Mouse (Mus musculus): Measurements from ENCODE around the gene Znrd1as. TPM values are rescaled to one million over a fixed set of nuclear protein-coding genes. Genes with fewer than 3 reads are reported as not detected.

The Znrd1as gene
- polyA plus RNA-seq, 1 experiment from 2014 or later: 4.7 TPM

GRCm38 (mm10) chr17:36944121-36944775 is 14.1 kb upstream of the Znrd1as start:
- no peak for ATAC-seq
- no peak overlapping the region for H3K4me2 ChIP-seq (ENCODE audit: low read length)
- no peak overlapping the region for H3K4me3 ChIP-seq (ENCODE audit: low read depth, low read length)
- H3K9ac ChIP-seq (ENCODE audit: low read depth, low read length): no peak overlapping the region
- peaks cover 4% of the 10 kb centered on the region; the same call in 1 of the 2 replicates for H3K36me3 ChIP-seq (ENCODE audit: control insufficient read depth, insufficient read depth, low read length)
- H3K4me1 ChIP-seq (ENCODE audit: control insufficient read depth, insufficient read depth, low read length): peaks cover 17% of the 10 kb centered on the region
- H3K27me3 ChIP-seq (ENCODE audit: control insufficient read depth, insufficient read depth, low read depth, low read length): peaks cover 23% of the 10 kb centered on the region
- WGBS: 23% methylated on average over 9 of the region's 9 CpGs
- no peaks in the 10 kb centered on the region for H3K9me3 ChIP-seq (replicated peaks; ENCODE audit: control insufficient read depth, low read length, poor library complexity, severe bottlenecking)
- no peak overlapping the region for H3K27ac ChIP-seq (ENCODE audit: low read length)

- H3K36me3 ChIP-seq (ENCODE audit: control insufficient read depth, insufficient read depth, low read length): peaks cover 5% of the 10 kb centered on the region; the same call in 1 of the 2 replicates
- peak overlapping the region; percentile 80 for H3K9ac ChIP-seq (ENCODE audit: low read depth, low read length)
- no peaks in the 10 kb centered on the region for H3K9me3 ChIP-seq (replicated peaks; ENCODE audit: control insufficient read depth, low read length, poor library complexity, severe bottlenecking)
- under 1% methylated on average over 62 of the region's 62 CpGs for whole genome bisulfite sequencing
- H3K4me2 ChIP-seq (ENCODE audit: low read length): peak overlapping the region; percentile 86
- peaks cover 27% of the 10 kb centered on the region for H3K4me1 ChIP-seq (ENCODE audit: control insufficient read depth, insufficient read depth, low read length)
- H3K27ac ChIP-seq (ENCODE audit: low read length): peak overlapping the region; percentile 79
- H3K27me3 ChIP-seq (ENCODE audit: control insufficient read depth, insufficient read depth, low read depth, low read length): peaks cover 14% of the 10 kb centered on the region
- peak; percentile 63 for ATAC-seq
- peak overlapping the region; percentile 55 for H3K4me3 ChIP-seq (ENCODE audit: low read depth, low read length)
Measured at GRCm38 (mm10) chr17:36947051-36947819, 11.2 kb upstream of the Znrd1as start.

DNA sequence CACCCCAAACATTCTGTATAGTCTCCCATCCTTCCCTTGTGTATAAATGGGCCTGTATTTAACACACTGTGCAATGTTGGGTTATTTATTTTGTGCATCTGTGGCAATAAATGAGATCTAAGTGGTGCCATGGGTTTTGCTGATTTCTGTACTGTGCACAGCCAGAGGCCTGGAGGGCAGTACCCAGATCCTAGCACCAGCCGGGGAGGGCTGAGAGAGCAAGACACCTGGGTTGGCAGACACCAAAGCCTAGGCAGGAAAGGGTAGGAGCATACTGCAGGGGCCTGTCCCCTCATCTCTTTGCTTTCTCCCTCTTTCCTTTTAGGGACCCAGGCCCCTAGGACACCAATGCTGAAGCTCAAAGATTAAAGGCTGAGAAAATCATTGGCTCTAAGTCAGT is 10.1 kb upstream of the Znrd1as start:
- H3K27ac ChIP-seq (ENCODE audit: low read length): no peak overlapping the region
- no peak for ATAC-seq
- no peak overlapping the region for H3K9ac ChIP-seq (ENCODE audit: low read depth, low read length)

DNA sequence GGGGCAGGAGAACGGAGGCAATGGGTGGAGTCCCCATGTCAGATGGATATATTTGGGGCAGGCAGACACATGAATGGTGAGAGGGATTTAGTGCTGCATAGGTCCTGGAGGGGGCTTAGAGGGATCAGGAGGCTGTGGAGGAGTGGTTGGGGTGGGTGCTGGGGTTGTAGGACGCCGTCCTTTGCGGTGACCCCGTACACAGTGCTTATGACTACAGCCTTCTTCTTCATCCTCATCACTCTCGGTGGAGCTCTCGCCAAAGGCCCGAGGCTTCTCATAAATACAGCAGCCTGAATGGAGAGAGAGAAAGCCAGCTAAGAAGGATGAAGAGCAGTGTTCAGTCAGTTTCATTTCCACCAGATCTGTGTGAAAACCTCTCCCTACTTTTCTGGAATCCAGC is 9.1 kb upstream of the Znrd1as start:
- Histone ChIP-seq H3K9ac (ENCODE audit: low read depth, low read length) (no peak overlapping the region), H3K4me3 (ENCODE audit: low read depth, low read length) (no peak overlapping the region), H3K4me2 (ENCODE audit: low read length) (no peak overlapping the region), H3K27ac (ENCODE audit: low read length) (no peak overlapping the region), H3K9me3 (replicated peaks; ENCODE audit: control insufficient read depth, low read length, poor library complexity, severe bottlenecking) (no peaks in the 10 kb centered on the region), H3K36me3 (ENCODE audit: control insufficient read depth, insufficient read depth, low read length) (peaks cover 5% of the 10 kb centered on the region; the same call in 1 of the 2 replicates), H3K27me3 (ENCODE audit: control insufficient read depth, insufficient read depth, low read depth, low read length) (peaks cover 7% of the 10 kb centered on the region), H3K4me1 (ENCODE audit: control insufficient read depth, insufficient read depth, low read length) (peaks cover 22% of the 10 kb centered on the region)
- WGBS: 92% methylated on average over 8 of the region's 8 CpGs
- no peak for ATAC-seq

More for the DNA sequence above, 10.1 kb upstream of the Znrd1as start:
- H3K9me3 ChIP-seq (replicated peaks; ENCODE audit: control insufficient read depth, low read length, poor library complexity, severe bottlenecking): no peaks in the 10 kb centered on the region
- peaks cover 22% of the 10 kb centered on the region for H3K4me1 ChIP-seq (ENCODE audit: control insufficient read depth, insufficient read depth, low read length)
- peaks cover 5% of the 10 kb centered on the region; the same call in 1 of the 2 replicates for H3K36me3 ChIP-seq (ENCODE audit: control insufficient read depth, insufficient read depth, low read length)
- no peak overlapping the region for H3K4me2 ChIP-seq (ENCODE audit: low read length)
- H3K4me3 ChIP-seq (ENCODE audit: low read depth, low read length): no peak overlapping the region
- 81% methylated on average over 1 of the region's 1 CpGs for WGBS
- peaks cover 9% of the 10 kb centered on the region for H3K27me3 ChIP-seq (ENCODE audit: control insufficient read depth, insufficient read depth, low read depth, low read length)

- Histone ChIP-seq H3K9me3 (replicated peaks; ENCODE audit: control insufficient read depth, low read length, poor library complexity, severe bottlenecking) (no peaks in the 10 kb centered on the region), H3K27ac (ENCODE audit: low read length) (peak within 1 kb of the TSS; percentile 87), H3K4me2 (ENCODE audit: low read length) (peak within 1 kb of the TSS; percentile 91), H3K4me1 (ENCODE audit: control insufficient read depth, insufficient read depth, low read length) (peaks cover 15% of the 10 kb centered on the region), H3K36me3 (ENCODE audit: control insufficient read depth, insufficient read depth, low read length) (peaks cover 5% of the 10 kb centered on the region; the same call in 1 of the 2 replicates), H3K27me3 (ENCODE audit: control insufficient read depth, insufficient read depth, low read depth, low read length) (no peaks in the 10 kb centered on the region), H3K4me3 (ENCODE audit: low read depth, low read length) (peak within 1 kb of the TSS; percentile 66), H3K9ac (ENCODE audit: low read depth, low read length) (peak within 1 kb of the TSS; percentile 76)
- WGBS: 2% methylated on average over 36 of the region's 36 CpGs
- peak; percentile 95 for ATAC-seq
Measured at GRCm38 (mm10) chr17:36950981-36951947, 7.1 kb upstream of the Znrd1as start, which contains the start of gene Ppp1r11. TSS of gene Ppp1r11 (minus strand) at chr17:36951741.

- H3K27ac ChIP-seq (ENCODE audit: low read length): no peak overlapping the region
- peaks cover 5% of the 10 kb centered on the region; the same call in 1 of the 2 replicates for H3K36me3 ChIP-seq (ENCODE audit: control insufficient read depth, insufficient read depth, low read length)
- WGBS: 94% methylated on average over 2 of the region's 2 CpGs
Measured at GRCm38 (mm10) chr17:36952631-36953030, 5.8 kb upstream of the Znrd1as start.

DNA sequence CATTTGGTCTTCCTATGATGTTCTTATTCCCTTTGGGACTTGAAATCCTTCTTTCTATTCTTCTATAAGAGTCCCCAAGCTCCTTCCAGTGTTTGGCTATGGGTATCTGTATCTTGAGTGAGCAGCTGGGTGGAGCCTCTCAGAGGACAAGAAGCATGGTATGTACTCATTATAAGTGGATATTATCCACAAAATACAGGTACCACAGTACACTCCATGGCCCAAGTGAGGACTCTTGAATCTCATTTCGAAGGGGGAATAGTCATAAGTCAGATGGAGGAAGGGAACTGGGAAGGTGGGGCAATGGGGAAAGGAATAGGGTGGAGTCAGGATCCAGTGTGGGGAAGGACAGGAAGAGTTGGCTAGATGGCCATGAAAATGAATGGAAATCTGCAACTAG is 5.3 kb upstream of the Znrd1as start:
- Histone ChIP-seq H3K9me3 (replicated peaks; ENCODE audit: control insufficient read depth, low read length, poor library complexity, severe bottlenecking) (no peaks in the 10 kb centered on the region), H3K9ac (ENCODE audit: low read depth, low read length) (no peak overlapping the region), H3K27ac (ENCODE audit: low read length) (no peak overlapping the region), H3K4me2 (ENCODE audit: low read length) (no peak overlapping the region), H3K4me3 (ENCODE audit: low read depth, low read length) (no peak overlapping the region), H3K27me3 (ENCODE audit: control insufficient read depth, insufficient read depth, low read depth, low read length) (no peaks in the 10 kb centered on the region), H3K36me3 (ENCODE audit: control insufficient read depth, insufficient read depth, low read length) (peaks cover 5% of the 10 kb centered on the region; the same call in 1 of the 2 replicates), H3K4me1 (ENCODE audit: control insufficient read depth, insufficient read depth, low read length) (peaks cover 16% of the 10 kb centered on the region)
- 97% methylated on average over 1 of the region's 1 CpGs for WGBS
- ATAC-seq: no peak

More at GRCm38 (mm10) chr17:36952631-36953030, 5.8 kb upstream of the Znrd1as start:
- Histone ChIP-seq H3K9me3 (replicated peaks; ENCODE audit: control insufficient read depth, low read length, poor library complexity, severe bottlenecking) (no peaks in the 10 kb centered on the region), H3K4me3 (ENCODE audit: low read depth, low read length) (no peak overlapping the region), H3K27me3 (ENCODE audit: control insufficient read depth, insufficient read depth, low read depth, low read length) (no peaks in the 10 kb centered on the region), H3K4me2 (ENCODE audit: low read length) (no peak overlapping the region), H3K4me1 (ENCODE audit: control insufficient read depth, insufficient read depth, low read length) (peaks cover 14% of the 10 kb centered on the region), H3K9ac (ENCODE audit: low read depth, low read length) (no peak overlapping the region)
- ATAC-seq: no peak

DNA sequence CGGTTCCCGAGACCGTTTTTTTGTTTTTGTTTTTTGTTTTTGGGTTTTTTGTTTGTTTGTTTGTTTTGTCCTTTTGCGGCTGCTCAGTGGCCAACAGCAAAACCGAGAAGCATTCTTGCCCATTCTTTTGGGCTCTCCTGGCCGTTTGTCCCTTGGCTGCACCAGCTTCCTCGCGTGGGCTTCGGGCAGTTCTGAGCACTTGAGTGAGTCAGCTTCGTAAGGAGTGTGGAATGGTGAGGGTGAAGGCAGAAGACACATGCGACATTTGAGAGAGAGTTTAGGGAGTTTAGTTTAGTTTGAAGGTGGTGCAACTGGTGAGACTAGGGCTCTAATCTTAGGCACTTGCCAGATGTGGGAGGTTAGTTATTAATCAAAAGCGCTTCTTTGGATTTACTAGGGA is 492 bp downstream of the Znrd1as start:
- Histone ChIP-seq H3K27ac (ENCODE audit: low read length) (peak overlapping the region; percentile 68), H3K4me3 (ENCODE audit: low read depth, low read length) (peak overlapping the region; percentile 74), H3K27me3 (ENCODE audit: control insufficient read depth, insufficient read depth, low read depth, low read length) (no peaks in the 10 kb centered on the region), H3K9me3 (replicated peaks; ENCODE audit: control insufficient read depth, low read length, poor library complexity, severe bottlenecking) (no peaks in the 10 kb centered on the region), H3K4me2 (ENCODE audit: low read length) (peak overlapping the region; percentile 85), H3K4me1 (ENCODE audit: control insufficient read depth, insufficient read depth, low read length) (peaks cover 13% of the 10 kb centered on the region), H3K36me3 (ENCODE audit: control insufficient read depth, insufficient read depth, low read length) (no peaks in the 10 kb centered on the region), H3K9ac (ENCODE audit: low read depth, low read length) (peak overlapping the region; percentile 78)
- ATAC-seq: peak; percentile 11; the same call in 1 of the 2 replicates
- 9% methylated on average over 12 of the region's 12 CpGs for WGBS
